Mouse (Mus musculus): Measurements from ENCODE around the gene Olfr418. TPM values are rescaled to one million over a fixed set of nuclear protein-coding genes. Genes with fewer than 3 reads are reported as not detected.

Olfr418 gene
- polyA plus RNA-seq, 1 experiment, result not detected

- Histone ChIP-seq H3K27ac (ENCODE audit: insufficient read depth, low read length) (no peak overlapping the region), H3K36me3 (ENCODE audit: control insufficient read depth, insufficient read depth, low read length) (no peaks in the 10 kb centered on the region), H3K4me1 (ENCODE audit: control insufficient read depth, insufficient read depth, insufficient read length) (no peaks in the 10 kb centered on the region), H3K27me3 (ENCODE audit: control insufficient read depth, insufficient read depth, low read length) (no peaks in the 10 kb centered on the region), H3K4me3 (ENCODE audit: extremely low read depth, insufficient read depth, insufficient read length) (no peak overlapping the region)
- DNase-seq (ENCODE audit: low read depth in 1 of 2, low spot score in 2 of 2), result no peak
- TF ChIP-seq POLR2A (IDR thresholded peaks at IDR 0.05; ENCODE audit: low read depth, low read length) (no peak), CTCF (IDR thresholded peaks at IDR 0.05; ENCODE audit: extremely low read depth, insufficient read depth, insufficient read length, insufficient replicate concordance) (no peak)
- WGBS, result 83% methylated on average over 3 of the region's 3 CpGs
These were observed 49.9 kb downstream of the Olfr418 start for GRCm38 (mm10) chr1:173315725-173316124.

DNA sequence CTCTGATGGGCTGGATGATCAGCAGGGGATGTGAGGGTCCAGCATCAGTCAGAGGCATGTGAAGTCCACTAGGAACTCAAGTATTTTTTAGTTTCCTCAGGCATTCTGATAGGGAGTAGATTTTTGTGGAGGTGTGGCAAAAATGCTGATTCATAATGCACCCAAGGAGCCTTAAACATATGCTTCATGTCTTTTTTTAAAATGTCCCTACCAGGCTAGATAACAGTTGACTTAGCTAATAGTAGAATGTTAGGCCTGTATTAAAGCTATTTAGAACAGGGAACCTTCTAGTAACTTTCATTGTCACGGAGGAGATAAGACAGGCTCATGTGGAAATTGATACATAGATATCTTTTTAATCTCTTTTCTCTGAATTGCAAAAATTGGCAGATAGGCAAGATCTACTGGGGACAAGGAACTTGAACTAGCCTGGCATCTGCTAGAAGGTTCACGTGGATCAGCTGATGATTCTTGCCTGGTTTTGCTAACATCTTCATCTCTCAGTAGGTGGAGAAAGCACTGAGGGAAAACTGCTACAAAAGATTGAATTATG is 52.2 kb downstream of the Olfr418 start:
- WGBS, result 76% methylated on average over 2 of the region's 2 CpGs
- Histone ChIP-seq H3K4me1 (ENCODE audit: control insufficient read depth, insufficient read depth, insufficient read length) (no peaks in the 10 kb centered on the region), H3K27me3 (ENCODE audit: control insufficient read depth, insufficient read depth, low read length) (no peaks in the 10 kb centered on the region), H3K27ac (ENCODE audit: insufficient read depth, low read length) (no peak overlapping the region), H3K36me3 (ENCODE audit: control insufficient read depth, insufficient read depth, low read length) (no peaks in the 10 kb centered on the region), H3K4me3 (ENCODE audit: extremely low read depth, insufficient read depth, insufficient read length) (no peak overlapping the region)
- DNase-seq (ENCODE audit: low read depth in 1 of 2, low spot score in 2 of 2), result no peak
- TF ChIP-seq CTCF (IDR thresholded peaks at IDR 0.05; ENCODE audit: extremely low read depth, insufficient read depth, insufficient read length, insufficient replicate concordance) (no peak), POLR2A (IDR thresholded peaks at IDR 0.05; ENCODE audit: low read depth, low read length) (no peak)

- WGBS, result 88% methylated on average over 8 of the region's 8 CpGs
These were observed 55.9 kb downstream of the Olfr418 start for GRCm38 (mm10) chr1:173321593-173322248.

DNA sequence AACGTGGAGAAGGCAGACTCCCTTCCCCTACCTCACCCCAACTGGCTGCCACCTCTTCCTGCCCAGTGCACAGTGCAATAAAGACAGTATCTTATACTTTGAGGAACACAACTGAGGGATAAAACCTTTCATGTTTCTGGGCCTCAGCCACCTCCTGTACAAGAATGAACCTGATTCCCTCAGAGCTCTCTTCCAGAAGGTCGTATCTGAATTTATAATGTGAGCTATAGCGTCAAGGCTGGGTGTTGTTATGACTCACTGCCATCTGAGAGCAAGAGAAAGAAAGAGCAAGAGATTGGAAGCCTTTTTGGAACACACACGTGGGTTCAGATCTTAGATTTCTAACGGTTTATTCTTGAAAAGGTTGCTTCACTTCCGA is 56.4 kb downstream of the Olfr418 start:
- Histone ChIP-seq H3K4me1 (ENCODE audit: control insufficient read depth, insufficient read depth, insufficient read length) (no peaks in the 10 kb centered on the region), H3K27ac (ENCODE audit: insufficient read depth, low read length) (no peak overlapping the region), H3K4me3 (ENCODE audit: extremely low read depth, insufficient read depth, insufficient read length) (no peak overlapping the region), H3K27me3 (ENCODE audit: control insufficient read depth, insufficient read depth, low read length) (no peaks in the 10 kb centered on the region), H3K36me3 (ENCODE audit: control insufficient read depth, insufficient read depth, low read length) (no peaks in the 10 kb centered on the region)
- DNase-seq (ENCODE audit: low read depth in 1 of 2, low spot score in 2 of 2), result no peak
- no peak for TF ChIP-seq POLR2A (IDR thresholded peaks at IDR 0.05; ENCODE audit: low read depth, low read length)
- no peak for TF ChIP-seq CTCF (IDR thresholded peaks at IDR 0.05; ENCODE audit: extremely low read depth, insufficient read depth, insufficient read length, insufficient replicate concordance)
- 64% methylated on average over 6 of the region's 6 CpGs for WGBS

More at GRCm38 (mm10) chr1:173321593-173322248, 55.9 kb downstream of the Olfr418 start:
- Histone ChIP-seq H3K4me3 (ENCODE audit: extremely low read depth, insufficient read depth, insufficient read length) (no peak overlapping the region), H3K4me1 (ENCODE audit: control insufficient read depth, insufficient read depth, insufficient read length) (no peaks in the 10 kb centered on the region), H3K36me3 (ENCODE audit: control insufficient read depth, insufficient read depth, low read length) (no peaks in the 10 kb centered on the region), H3K27me3 (ENCODE audit: control insufficient read depth, insufficient read depth, low read length) (no peaks in the 10 kb centered on the region), H3K27ac (ENCODE audit: insufficient read depth, low read length) (no peak overlapping the region)
- no peak for DNase-seq (ENCODE audit: low read depth in 1 of 2, low spot score in 2 of 2)
- TF ChIP-seq POLR2A (IDR thresholded peaks at IDR 0.05; ENCODE audit: low read depth, low read length) (no peak), CTCF (IDR thresholded peaks at IDR 0.05; ENCODE audit: extremely low read depth, insufficient read depth, insufficient read length, insufficient replicate concordance) (no peak)

Other genes starting within 250 kb of the Olfr418 start
- not detected in 2 replicates for gene Olfr1408, start 128.6 kb upstream of the Olfr418 start, polyA plus RNA-seq (2012; rRNA removed)
- gene Olfr1406, start 75.4 kb upstream of the Olfr418 start, polyA plus RNA-seq (2012; rRNA removed), result not detected in 2 replicates
- not detected in 2 replicates for gene Olfr218, start 68.2 kb upstream of the Olfr418 start, polyA plus RNA-seq (2012; rRNA removed)
- gene Olfr1404, start 53.6 kb upstream of the Olfr418 start, polyA plus RNA-seq (2012; rRNA removed), result not detected in 2 replicates
- gene Fcer1a, start 38.8 kb upstream of the Olfr418 start, polyA plus RNA-seq (2012; rRNA removed), result 0.16 TPM in 1 of 2 replicates, not detected in the other
- not detected in 2 replicates for gene Mptx2, start 11.8 kb downstream of the Olfr418 start, polyA plus RNA-seq (2012; rRNA removed)
- 13.0 and 13.2 TPM in 2 replicates for gene Ackr1, start 67.7 kb downstream of the Olfr418 start, polyA plus RNA-seq (2012; rRNA removed)
- gene Aim2, start 84.9 kb downstream of the Olfr418 start, polyA plus RNA-seq (2012; rRNA removed), result 10.0 and 10.4 TPM in 2 replicates
- 5.1 and 9.6 TPM in 2 replicates for gene Cadm3, start 101.7 kb downstream of the Olfr418 start, polyA plus RNA-seq (2012; rRNA removed)
- gene Ifi206, start 225.0 kb downstream of the Olfr418 start, polyA plus RNA-seq (2012; rRNA removed), result 15.2 and 26.7 TPM in 2 replicates

All from spleen, adult 2 months (tissue).